Mouse (Mus musculus) kidney, adult 2 months (tissue): ENCODE results near the gene Oser1.

Experiments used
- CTCF ChIP-seq: fragments of 200-500 bp; conservative IDR thresholded peaks from 2 replicates; pipeline ENCODE4 v1.5.1; 2011; ENCODE audit warnings: low read depth, mild to moderate bottlenecking, control low read depth, low read length, moderate library complexity, mixed read lengths; ENCODE audit not compliant: insufficient read depth, insufficient read length
- POLR2A ChIP-seq: fragments of 200-500 bp; IDR thresholded peaks from one replicate; pipeline ENCODE4 v1.6.1; 2011; ENCODE audit warnings: low read depth, low read length, control low read depth

GRCm38 (mm10) chr2:163397071-163397470 is 27.4 kb downstream of the Oser1 start:
- TF ChIP-seq CTCF (no peak), POLR2A (no peak)
